Mouse (Mus musculus) ES-Bruce4 (cell line): ENCODE results near the gene Lurap1.

Experiments used
- CTCF ChIP-seq: IDR thresholded peaks from one replicate; pipeline ENCODE4 v1.8.1; 2011; ENCODE audit warnings: low read depth, low read length
- EP300 ChIP-seq: IDR thresholded peaks from 2 replicates; pipeline ENCODE4 v1.6.1; 2011; ENCODE audit warnings: low read depth, low read length; ENCODE audit not compliant: insufficient read depth
- POLR2A ChIP-seq: IDR thresholded peaks from one replicate; pipeline ENCODE4 v1.8.1; 2011; ENCODE audit warnings: low read length; ENCODE audit not compliant: insufficient read depth

GRCm38 (mm10) chr4:116140801-116141574, 10.2 kb downstream of the Lurap1 start:
- TF ChIP-seq CTCF (no peak), POLR2A (no peak), EP300 (no peak)
